Mouse (Mus musculus): ENCODE measurements around the gene Rb1. TPM values are rescaled to one million over a fixed set of nuclear protein-coding genes. Genes with fewer than 3 reads are reported as not detected.

Rb1 gene
- 3.2 and 3.9 TPM in 2 replicates for polyA plus RNA-seq (2012; rRNA removed)

DNA sequence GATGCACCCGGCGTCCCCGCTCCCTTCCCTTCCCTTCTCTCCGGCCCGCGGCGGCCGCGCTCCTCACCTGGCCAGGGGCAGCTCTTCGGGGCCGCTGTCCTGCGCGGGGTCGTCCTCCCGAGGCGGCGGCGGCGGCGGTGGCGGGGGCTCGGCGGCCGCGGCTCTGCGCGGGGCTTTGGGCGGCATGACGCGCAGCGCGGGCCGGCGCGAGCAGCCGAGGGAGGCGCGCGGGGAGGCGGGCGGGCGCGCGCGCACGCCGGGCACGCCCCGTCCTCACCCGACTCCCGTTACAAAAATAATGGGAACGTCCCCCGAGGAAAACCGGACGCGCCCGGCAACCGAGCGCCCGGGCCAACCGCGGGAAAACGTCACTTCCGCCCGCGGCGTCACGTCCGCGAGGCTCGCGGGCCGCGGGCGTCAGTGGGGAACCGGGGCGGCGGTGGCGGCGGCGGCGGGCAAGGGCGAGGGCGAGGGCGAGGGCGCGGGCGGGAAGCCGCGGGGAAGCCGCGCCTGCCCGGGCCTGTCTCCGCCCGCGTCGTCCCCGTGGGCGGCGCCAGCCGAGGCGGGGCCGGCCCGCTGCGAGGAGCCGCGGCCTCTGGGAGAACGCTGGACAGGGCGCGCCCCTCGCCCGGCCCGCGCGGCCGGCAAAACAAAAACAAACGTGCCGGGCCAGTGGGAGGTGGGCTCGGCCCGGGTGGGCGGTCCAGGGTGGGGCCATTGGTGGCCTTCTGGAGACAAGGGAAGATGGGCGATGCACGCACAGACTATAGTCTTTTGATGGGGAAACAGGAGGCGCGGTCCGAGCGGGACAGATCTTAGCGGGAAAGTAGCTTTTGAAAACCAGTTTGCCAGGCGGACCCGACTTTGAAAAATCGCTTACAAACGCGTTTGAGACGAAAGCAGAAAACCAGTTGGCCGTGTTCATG is at the start of gene Rb1:
TSS of gene Rb1 (minus strand) at position 367 of the 926 bp plus-strand sequence.

GRCm38 (mm10) chr14:73237848-73238321 is 87.7 kb downstream of the Rb1 start, which contains the start of gene Lpar6:
TSS of gene Lpar6 (plus strand) at chr14:73237895.

Other genes starting within 250 kb of the Rb1 start
- 15.8 and 16.7 TPM in 2 replicates for gene Rcbtb2, start 202.8 kb downstream of the Rb1 start, polyA plus RNA-seq (2012; rRNA removed)
- 1.5 and 2.0 TPM in 2 replicates for gene Lpar6, start 87.9 kb downstream of the Rb1 start, polyA plus RNA-seq (2012; rRNA removed)
- 1,079 and 1,154 TPM in 2 replicates for gene Itm2b, start 59.5 kb upstream of the Rb1 start, polyA plus RNA-seq (2012; rRNA removed)
- gene Med4, start 184.2 kb upstream of the Rb1 start, polyA plus RNA-seq (2012; rRNA removed), result 6.7 and 7.3 TPM in 2 replicates
- 10.4 and 11.1 TPM in 2 replicates for gene Sucla2, start 199.5 kb upstream of the Rb1 start, polyA plus RNA-seq (2012; rRNA removed)
- 0.54 and 0.90 TPM in 2 replicates for gene Nudt15, start 222.4 kb upstream of the Rb1 start, polyA plus RNA-seq (2012; rRNA removed)